12 mouse cellular contexts compared by ENCODE assay signal in the genomic region with DNA sequence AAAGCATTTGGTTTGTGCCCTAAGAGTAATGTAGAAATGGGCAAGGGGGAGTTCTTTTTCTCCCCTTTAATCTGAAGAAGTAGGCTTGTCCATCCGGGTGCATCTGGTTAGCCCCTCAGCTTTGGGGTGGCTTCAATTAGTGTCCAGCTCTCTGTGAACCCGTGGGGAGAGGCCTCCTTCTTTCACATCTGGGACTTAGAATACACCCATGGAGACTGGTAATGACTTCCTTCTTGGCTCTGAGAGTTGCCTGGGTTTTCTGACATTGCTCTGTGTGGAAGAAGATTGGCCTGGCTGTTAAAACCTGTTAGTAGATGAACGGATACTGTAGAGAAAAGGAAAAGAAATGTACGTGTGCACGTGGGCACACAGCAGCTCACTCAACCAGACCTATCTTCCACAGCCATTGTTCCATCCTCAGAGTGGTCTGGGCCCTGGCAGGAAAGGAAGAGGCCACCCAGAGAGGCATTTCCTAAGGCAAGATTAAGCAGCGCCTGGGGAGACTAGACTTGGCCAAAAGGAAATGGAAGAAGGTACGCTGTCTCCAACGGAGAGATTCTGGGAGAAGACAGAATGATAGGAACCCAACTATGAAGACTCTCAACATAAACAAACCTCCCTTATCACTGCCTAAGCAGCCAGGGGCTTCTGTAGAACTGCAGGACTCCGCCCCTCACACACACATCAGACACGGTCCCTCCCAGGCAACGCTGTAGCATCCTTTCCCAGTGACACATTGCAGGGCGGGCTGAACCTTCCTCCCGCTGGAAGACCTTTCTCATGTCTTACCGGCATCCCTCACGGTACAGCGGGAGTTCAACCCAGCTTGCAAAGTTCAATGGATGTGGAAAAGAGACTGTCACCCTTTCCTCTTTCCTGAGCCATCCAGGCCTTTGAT.
DNase-seq lines count a peak whose midpoint lies in the region; ATAC-seq and TF ChIP-seq lines count a peak whose summit lies in the region.
"Had no signal": no experiment of that assay in that cellular context is flagged by ENCODE, and none has a peak within 500 bp of the region (broad histone marks: within the 10 kb centered on the region; RNA-seq: fewer than 3 reads in every experiment).

No protein-coding gene starts in this region.

- no peak overlapping the region for H3K4me2 ChIP-seq in lung, postnatal 0 days (replicated peaks; ENCODE audit: low read depth, low read length)
- H3K4me2 ChIP-seq in heart, embryonic 16.5 days (ENCODE audit: low read depth, low read length): no peak overlapping the region
- H3K4me2 ChIP-seq: embryonic facial prominence, embryonic 15.5 days had no signal

- no peaks in the 10 kb centered on the region for H3K4me1 ChIP-seq in lung, postnatal 0 days (ENCODE audit: insufficient read depth, low read depth, low read length)
- peaks cover 9% of the 10 kb centered on the region; the same call in 1 of the 2 replicates for H3K4me1 ChIP-seq in heart, embryonic 16.5 days (ENCODE audit: control insufficient read depth, insufficient read depth, low read length)

- 52% methylated on average over 16 of the region's 16 CpGs for WGBS in lung, postnatal 0 days
- 44% methylated on average over 16 of the region's 16 CpGs for WGBS in heart, embryonic 16.5 days

- H3K27me3 ChIP-seq in lung, postnatal 0 days (replicated peaks; ENCODE audit: insufficient read depth, low read length): no peaks in the 10 kb centered on the region
- no peaks in the 10 kb centered on the region for H3K27me3 ChIP-seq in heart, embryonic 16.5 days (ENCODE audit: control insufficient read depth, insufficient read depth, low read length)

- H3K9me3 ChIP-seq in lung, postnatal 0 days (ENCODE audit: low read length): no peaks in the 10 kb centered on the region
- no peaks in the 10 kb centered on the region for H3K9me3 ChIP-seq in heart, embryonic 16.5 days (replicated peaks; ENCODE audit: control insufficient read depth, low read length)
- H3K9me3 ChIP-seq: embryonic facial prominence, embryonic 15.5 days had no signal

- peak; percentile 78 for ATAC-seq in lung, postnatal 0 days
- ATAC-seq in heart, embryonic 16.5 days (replicated peaks; ENCODE audit: extremely low read depth, insufficient read depth, low FRiP score): peak; percentile 61; the same call in 1 of the 2 replicates
- no peak for ATAC-seq in inflammation-experienced regulatory T-cells, adult 6 months

- H3K9ac ChIP-seq in lung, postnatal 0 days (replicated peaks; ENCODE audit: low read depth): no peak overlapping the region
- no peak overlapping the region for H3K9ac ChIP-seq in heart, embryonic 16.5 days (ENCODE audit: low read length)
- H3K9ac ChIP-seq: embryonic facial prominence, embryonic 15.5 days had no signal

- H3K4me3 ChIP-seq in lung, postnatal 0 days (ENCODE audit: low read depth, low read length): no peak overlapping the region
- no peak overlapping the region for H3K4me3 ChIP-seq in heart, embryonic 16.5 days (ENCODE audit: low read length)
- H3K4me3 ChIP-seq: embryonic facial prominence, embryonic 15.5 days had no signal

- H3K27ac ChIP-seq in lung, postnatal 0 days (ENCODE audit: low read length): 0 out of 2 replicates have a peak overlapping the region, but pooled peaks have one; percentile 9
- peak overlapping the region; percentile 34 for H3K27ac ChIP-seq in heart, embryonic 16.5 days (ENCODE audit: low read length)
- H3K27ac ChIP-seq: embryonic facial prominence, embryonic 15.5 days had no signal

- DNase-seq in gastrocnemius, postnatal 10 days: peak; percentile 26
- DNase-seq in gastrocnemius, adult 8-10 months (ENCODE audit: low spot score in 2 of 2): no peak
- peak; percentile 54 for DNase-seq in lung, postnatal 0 days (ENCODE audit: low spot score)
- no peak for DNase-seq in lung, postnatal 25 days (ENCODE audit: low spot score)
- peak; percentile 40 for DNase-seq in lung, postnatal 36 days
- no peak for DNase-seq in MN1 (ENCODE audit: low spot score)
- DNase-seq: cerebellum, adult 9-10 months; kidney, adult 9 months; left cerebral cortex, postnatal 4 days had no signal

- no peaks in the 10 kb centered on the region for H3K36me3 ChIP-seq in lung, postnatal 0 days (ENCODE audit: insufficient read depth, low read length)
- no peaks in the 10 kb centered on the region for H3K36me3 ChIP-seq in heart, embryonic 16.5 days (ENCODE audit: control insufficient read depth, insufficient read depth)
- H3K36me3 ChIP-seq: embryonic facial prominence, embryonic 15.5 days had no signal

- peak; percentile 66; the same call in 1 of the 2 replicates for TF ChIP-seq EP300 in lung, postnatal 0 days (IDR thresholded peaks at IDR 0.05)

- TF ChIP-seq CTCF in lung, postnatal 0 days (IDR thresholded peaks at IDR 0.05): no peak

Comparison
In these comparisons a context has a peak if more than half of its experiments do, and no peak if none do; other contexts are left out.
1. DNase-seq: peak in gastrocnemius, postnatal 10 days (single experiment), lung, postnatal 0 days (single experiment) and lung, postnatal 36 days (single experiment); none in gastrocnemius, adult 8-10 months (0 of 2), lung, postnatal 25 days (single experiment) and MN1 (single experiment).